Mouse (Mus musculus) C2C12 (cell line): Measurements from ENCODE around the gene Mcts2. TPM values are rescaled to one million over a fixed set of nuclear protein-coding genes. Genes with fewer than 3 reads are reported as not detected.

Source experiments
- H3K27me3 ChIP-seq: one replicate; pipeline ENCODE4 v1.6.1; 2011; ENCODE audit not compliant: control insufficient read depth, insufficient read depth, insufficient read length
- H3K36me3 ChIP-seq: one replicate; pipeline ENCODE4 v1.6.1; 2011; ENCODE audit not compliant: control insufficient read depth, insufficient read depth
- H3K4me3 ChIP-seq: one replicate; pipeline ENCODE4 v1.5.1; 2011; ENCODE audit warnings: mild to moderate bottlenecking, control low read depth; ENCODE audit not compliant: poor library complexity, insufficient read depth, severe bottlenecking
- H3K79me2 ChIP-seq: one replicate; pipeline ENCODE4 v1.6.1; 2011; ENCODE audit not compliant: control insufficient read depth, insufficient read depth
- H3K79me3 ChIP-seq: one replicate; pipeline ENCODE4 v1.6.1; 2011; ENCODE audit warnings: low read depth, control low read depth
- H3ac ChIP-seq: one replicate; pipeline ENCODE3; 2011; ENCODE audit warnings: low read depth; ENCODE audit not compliant: control insufficient read depth, insufficient read length
- CEBPB ChIP-seq: IDR thresholded peaks from one replicate; pipeline ENCODE4 v1.6.1; 2011; ENCODE audit warnings: low read depth, mild to moderate bottlenecking, control low read depth, moderate library complexity
- CTCF ChIP-seq: IDR thresholded peaks from one replicate; pipeline ENCODE4 v1.5.1; 2011; ENCODE audit not compliant: control insufficient read depth, insufficient read depth, insufficient read length
- FOSL1 ChIP-seq: IDR thresholded peaks from one replicate; pipeline ENCODE4 v1.8.0; 2011; ENCODE audit warnings: mild to moderate bottlenecking, low read length; ENCODE audit not compliant: poor library complexity, insufficient read depth, severe bottlenecking
- MAX ChIP-seq: IDR thresholded peaks from one replicate; pipeline ENCODE4 v1.6.1; 2011; ENCODE audit warnings: mild to moderate bottlenecking, control low read depth
- MYOD1 ChIP-seq: IDR thresholded peaks from one replicate; pipeline ENCODE4 v1.6.1; 2011; ENCODE audit warnings: low read depth; ENCODE audit not compliant: control insufficient read depth, insufficient read length
- MYOG ChIP-seq: IDR thresholded peaks from one replicate; pipeline ENCODE4 v1.6.1; 2011; ENCODE audit not compliant: control insufficient read depth, insufficient read length; ENCODE audit errors: extremely low read depth
- USF1 ChIP-seq: IDR thresholded peaks from one replicate; pipeline ENCODE4 v1.6.1; 2011; ENCODE audit warnings: low read depth, mild to moderate bottlenecking, control low read depth, moderate library complexity
- polyA plus RNA-seq: library from polyadenylated mRNA; unstranded; fragments of >200 nt; fragmentation: generic; extraction: Trizol; gene quantifications from one replicate; pipeline ENCODE4 v1.2.1, GENCODE M21; 2012; ENCODE audit warnings: missing spikeins

Mcts2 gene
- polyA plus RNA-seq, 1 experiment = 24.7 TPM

DNA sequence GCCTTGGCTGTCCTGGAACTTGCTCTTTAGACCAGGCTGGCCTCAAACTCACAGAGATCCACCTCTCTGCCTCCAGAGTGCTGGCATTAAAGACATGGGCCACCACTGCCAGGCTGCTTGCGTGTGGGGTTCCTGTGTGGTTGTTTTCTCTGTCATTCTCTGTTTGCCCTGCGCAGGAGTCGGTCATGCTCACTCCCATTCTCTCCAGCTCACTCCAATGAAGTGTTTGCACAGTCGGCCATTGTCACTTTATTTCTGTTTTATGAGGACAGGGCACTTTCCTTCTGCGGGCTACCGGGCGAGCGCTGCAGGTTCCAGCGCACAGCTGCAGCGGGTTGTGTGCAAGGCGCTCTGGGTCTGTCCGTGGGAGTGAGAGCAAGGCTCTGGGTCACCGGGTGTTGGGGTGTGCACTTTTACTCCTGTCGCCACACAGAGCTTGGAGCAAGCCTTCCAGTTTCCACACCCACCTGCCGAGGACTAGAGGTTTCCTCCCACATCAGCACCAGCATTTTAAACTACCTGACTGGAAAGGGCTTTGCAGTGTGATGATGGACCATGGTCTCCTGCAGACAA is 38.4 kb downstream of the Mcts2 start:
- Histone ChIP-seq H3K4me3 (no peak overlapping the region), H3K79me2 (peaks cover 22% of the 10 kb centered on the region), H3K79me3 (no peaks in the 10 kb centered on the region), H3ac (no peak overlapping the region), H3K27me3 (no peaks in the 10 kb centered on the region), H3K36me3 (no peaks in the 10 kb centered on the region)
- TF ChIP-seq FOSL1 (no peak), CTCF (no peak), USF1 (no peak), MYOG (no peak), MYOD1 (no peak), CEBPB (no peak)

DNA sequence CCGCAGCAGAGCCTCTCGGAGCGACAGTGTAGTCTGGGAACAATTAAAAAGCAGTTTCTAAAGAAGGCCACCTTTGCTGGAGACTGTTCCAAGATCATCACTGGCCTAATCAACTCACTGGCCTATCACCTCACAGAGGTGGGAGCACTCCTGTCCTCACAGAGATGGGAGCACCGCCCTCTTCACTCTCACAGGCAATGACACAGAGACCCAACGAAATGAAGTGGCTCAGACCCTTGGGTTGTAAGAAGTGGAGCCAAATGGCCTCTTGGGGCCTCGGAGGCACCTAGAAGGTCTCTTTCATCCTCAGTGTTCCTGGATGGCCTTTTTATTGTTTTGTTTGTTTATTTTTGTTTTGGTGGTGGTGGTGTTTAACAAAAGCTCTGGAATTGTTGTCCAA is 39.4 kb downstream of the Mcts2 start:
- H3K79me3 ChIP-seq = peaks cover 1% of the 10 kb centered on the region
- H3ac ChIP-seq = no peak overlapping the region
- TF ChIP-seq CTCF (no peak), USF1 (no peak), FOSL1 (no peak), MYOG (no peak), MAX (no peak), CEBPB (no peak), MYOD1 (no peak)
- no peak overlapping the region for H3K4me3 ChIP-seq
- no peaks in the 10 kb centered on the region for H3K36me3 ChIP-seq
- H3K79me2 ChIP-seq = peaks cover 22% of the 10 kb centered on the region
- no peaks in the 10 kb centered on the region for H3K27me3 ChIP-seq

DNA sequence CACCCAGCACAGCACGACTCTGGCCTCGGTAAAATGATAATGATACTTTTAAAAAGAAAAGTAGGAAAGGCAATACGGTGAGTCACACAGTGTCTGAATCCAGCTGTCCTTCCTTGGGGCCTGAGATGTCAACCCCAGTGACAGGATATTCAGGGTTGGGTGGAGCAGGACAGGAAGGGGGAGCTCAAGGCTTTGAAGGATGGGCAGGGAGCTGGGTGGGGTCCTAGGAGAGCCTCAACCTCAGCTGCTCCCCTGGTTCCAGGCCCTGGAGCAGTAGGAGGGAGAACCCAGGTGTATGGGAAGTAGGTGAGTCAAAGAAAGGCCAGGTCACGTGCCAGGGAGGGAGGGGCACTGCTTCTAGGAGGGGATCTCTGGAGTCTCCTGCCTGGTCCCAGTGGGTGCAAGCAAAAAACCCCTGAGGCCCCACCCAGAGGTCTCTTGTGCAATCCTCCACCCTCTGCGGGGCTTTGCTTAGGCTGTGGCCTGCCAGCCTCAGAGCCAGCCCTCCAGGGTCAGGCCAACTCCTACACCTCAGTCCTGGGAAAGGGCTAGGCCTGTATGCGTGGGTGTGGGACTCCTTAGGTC is 40.0 kb downstream of the Mcts2 start:
- H3K79me2 ChIP-seq = peaks cover 22% of the 10 kb centered on the region
- TF ChIP-seq CTCF (no peak), CEBPB (peak; percentile 97), MYOD1 (peak; percentile 68), USF1 (peak; percentile 91)
- H3ac ChIP-seq = peak overlapping the region; percentile 31
- peak overlapping the region; percentile 15 for H3K4me3 ChIP-seq
- no peaks in the 10 kb centered on the region for H3K27me3 ChIP-seq
- H3K36me3 ChIP-seq = no peaks in the 10 kb centered on the region
- H3K79me3 ChIP-seq = peaks cover 1% of the 10 kb centered on the region

DNA sequence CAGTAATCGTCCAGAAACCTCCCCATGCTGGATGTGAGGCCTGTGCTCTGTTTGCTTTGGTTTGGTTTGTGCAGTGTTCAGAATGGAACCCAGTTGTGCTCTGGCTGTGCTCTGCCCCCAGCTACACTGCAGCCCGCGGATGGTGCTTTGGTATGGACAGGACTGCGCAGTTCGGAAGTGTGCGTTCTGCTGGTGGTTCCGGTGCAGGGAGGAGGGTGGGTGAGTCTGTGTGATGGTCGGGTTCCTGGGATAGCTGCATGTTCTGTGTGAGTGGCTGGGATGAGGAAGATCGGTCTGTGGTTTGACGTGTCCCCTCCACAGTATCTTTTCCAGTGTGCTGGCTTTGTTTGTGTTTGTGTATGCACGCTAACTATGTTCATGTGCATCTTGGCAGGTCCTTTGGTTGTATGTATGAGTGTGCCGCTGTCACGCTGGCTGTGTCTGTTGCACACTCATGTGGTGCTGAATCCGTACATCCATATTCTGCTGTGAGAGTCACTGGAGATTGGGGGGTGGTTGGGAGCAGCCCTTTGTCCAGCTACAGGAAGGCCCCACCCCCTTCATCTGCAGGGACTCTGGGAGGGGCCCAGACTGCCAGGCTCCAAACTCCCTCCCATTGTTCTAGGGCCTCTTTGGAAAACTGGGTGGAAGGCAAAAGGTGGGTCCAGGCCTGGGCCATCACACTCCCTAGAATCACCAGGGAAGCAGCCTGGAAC is 41.1 kb downstream of the Mcts2 start:
- Histone ChIP-seq H3K4me3 (peak overlapping the region; percentile 15), H3K36me3 (no peaks in the 10 kb centered on the region), H3ac (peak overlapping the region; percentile 50), H3K27me3 (no peaks in the 10 kb centered on the region), H3K79me3 (peaks cover 3% of the 10 kb centered on the region), H3K79me2 (peaks cover 22% of the 10 kb centered on the region)
- no peak for TF ChIP-seq FOSL1
- no peak for TF ChIP-seq MAX
- no peak for TF ChIP-seq CEBPB
- TF ChIP-seq MYOG = no peak
- no peak for TF ChIP-seq MYOD1

GRCm38 (mm10) chr2:152728594-152728993 is 41.8 kb downstream of the Mcts2 start:
- Histone ChIP-seq H3ac (peak overlapping the region; percentile 5), H3K27me3 (no peaks in the 10 kb centered on the region), H3K79me2 (peaks cover 22% of the 10 kb centered on the region), H3K79me3 (peaks cover 3% of the 10 kb centered on the region), H3K4me3 (no peak overlapping the region), H3K36me3 (no peaks in the 10 kb centered on the region)
- no peak for TF ChIP-seq MYOD1
- TF ChIP-seq FOSL1 = no peak
- TF ChIP-seq USF1 = no peak
- TF ChIP-seq MAX = no peak
- no peak for TF ChIP-seq CEBPB
- TF ChIP-seq CTCF = no peak
- no peak for TF ChIP-seq MYOG
